Mouse (Mus musculus) midbrain, embryonic 11.5 days (tissue): ENCODE data around the gene Fcnb. TPM values are rescaled to one million over a fixed set of nuclear protein-coding genes. Genes with fewer than 3 reads are reported as not detected.

Experiments
- ATAC-seq: fragments of 200-750 bp; cut with Nextera tagmentation; 2 replicates; pipeline ENCODE4 v1.8.0; 2017; ENCODE audit warnings: moderate TSS enrichment, moderate library complexity; ENCODE audit not compliant: low FRiP score
- DNase-seq: peaks from one replicate; pipeline ENCODE4 v3.0.0; 2015; ENCODE audit warnings: low spot score; ENCODE audit errors: missing footprints
- H3K27ac ChIP-seq: fragments of 300-500 bp; sonication (generic); 2 replicates; pipeline ENCODE4 v1.5.1; 2014; ENCODE audit warnings: low read depth, low read length
- H3K27me3 ChIP-seq: fragments of 300-500 bp; sonication (generic); 2 replicates; pipeline ENCODE4 v1.6.1; 2014; ENCODE audit warnings: mild to moderate bottlenecking, low read length, moderate library complexity, mixed read lengths; ENCODE audit not compliant: control insufficient read depth, insufficient read depth
- H3K36me3 ChIP-seq: fragments of 300-500 bp; sonication (generic); 2 replicates; pipeline ENCODE4 v1.6.1; 2014; ENCODE audit warnings: mild to moderate bottlenecking, low read length, moderate library complexity, mixed read lengths; ENCODE audit not compliant: control insufficient read depth, insufficient read depth
- H3K4me1 ChIP-seq: fragments of 300-500 bp; sonication (generic); 2 replicates; pipeline ENCODE4 v1.6.1; 2014; ENCODE audit warnings: low read length; ENCODE audit not compliant: control insufficient read depth, insufficient read depth
- H3K4me2 ChIP-seq: fragments of 300-500 bp; sonication (generic); 2 replicates; pipeline ENCODE4 v1.6.1; 2014; ENCODE audit warnings: mild to moderate bottlenecking, moderate library complexity
- H3K4me3 ChIP-seq: fragments of 300-500 bp; sonication (generic); 2 replicates; pipeline ENCODE4 v1.5.1; 2014; ENCODE audit warnings: low read depth, low read length
- H3K9ac ChIP-seq: fragments of 300-500 bp; sonication (generic); 2 replicates; pipeline ENCODE4 v1.6.1; 2014; ENCODE audit warnings: low read length
- H3K9me3 ChIP-seq: fragments of 300-500 bp; sonication (generic); 2 replicates; pipeline ENCODE4 v1.6.1; 2016; ENCODE audit warnings: low read length; ENCODE audit not compliant: control insufficient read depth
- WGBS: fragments of 180-500 bp; shearing (Covaris S2); extraction: QIAGEN DNeasy Blood & Tissue Kit; methylation state at CpG from one replicate; pipeline ENCODE4 v1.1.7; 2014; 5-methylcytosine and 5-hydroxymethylcytosine counted together
- polyA plus RNA-seq: library from polyadenylated mRNA; unstranded; fragments of >200 nt; fragmentation: Nextera tagmentation; extraction: Ambion mirVana; gene quantifications from 2 replicates; pipeline ENCODE4 v1.2.1, GENCODE M21; 2014

Gene Fcnb
- polyA plus RNA-seq, 1 experiment from 2014 or later, result 0.15 TPM

DNA sequence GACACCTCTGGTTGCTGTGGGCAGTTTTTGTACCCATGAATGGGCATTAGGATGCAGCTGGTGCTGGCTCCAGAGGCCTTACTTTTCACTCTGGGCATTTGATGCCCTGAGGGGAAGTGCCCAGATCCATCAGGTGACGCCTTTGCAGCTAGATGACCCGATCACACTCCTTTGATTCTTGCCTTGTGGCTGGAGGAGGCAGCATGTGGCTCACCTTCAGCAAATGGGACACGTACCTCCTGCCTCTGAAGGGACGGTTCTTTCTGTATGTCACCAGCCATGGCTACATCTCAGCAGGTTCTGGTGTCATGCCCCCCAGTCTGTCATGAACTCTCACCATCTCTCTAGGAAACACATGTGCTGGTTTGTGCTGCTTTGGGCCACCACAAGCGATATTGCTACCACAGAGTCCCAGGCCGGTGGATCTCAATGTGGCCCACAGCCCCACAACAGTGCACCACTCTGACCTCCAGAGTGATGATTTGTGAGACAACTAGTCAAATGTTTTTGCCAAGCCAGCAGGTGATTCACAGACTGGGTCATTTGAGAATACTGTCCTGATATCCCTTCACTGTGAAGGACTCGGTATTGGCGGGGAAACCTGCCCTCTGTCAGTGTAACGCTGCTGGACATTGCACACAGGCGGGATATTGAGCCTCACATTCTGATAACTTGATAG, 44.9 kb downstream of the Fcnb start:
- no peaks in the 10 kb centered on the region for H3K4me1 ChIP-seq
- DNase-seq, result no peak
- ATAC-seq, result no peak
- H3K27ac ChIP-seq, result no peak overlapping the region
- H3K9ac ChIP-seq, result no peak overlapping the region
- WGBS, result 94% methylated on average over 10 of the region's 10 CpGs
- H3K36me3 ChIP-seq, result no peaks in the 10 kb centered on the region
- H3K9me3 ChIP-seq, result no peaks in the 10 kb centered on the region
- H3K4me3 ChIP-seq, result no peak overlapping the region
- no peaks in the 10 kb centered on the region for H3K27me3 ChIP-seq
- H3K4me2 ChIP-seq, result no peak overlapping the region

DNA sequence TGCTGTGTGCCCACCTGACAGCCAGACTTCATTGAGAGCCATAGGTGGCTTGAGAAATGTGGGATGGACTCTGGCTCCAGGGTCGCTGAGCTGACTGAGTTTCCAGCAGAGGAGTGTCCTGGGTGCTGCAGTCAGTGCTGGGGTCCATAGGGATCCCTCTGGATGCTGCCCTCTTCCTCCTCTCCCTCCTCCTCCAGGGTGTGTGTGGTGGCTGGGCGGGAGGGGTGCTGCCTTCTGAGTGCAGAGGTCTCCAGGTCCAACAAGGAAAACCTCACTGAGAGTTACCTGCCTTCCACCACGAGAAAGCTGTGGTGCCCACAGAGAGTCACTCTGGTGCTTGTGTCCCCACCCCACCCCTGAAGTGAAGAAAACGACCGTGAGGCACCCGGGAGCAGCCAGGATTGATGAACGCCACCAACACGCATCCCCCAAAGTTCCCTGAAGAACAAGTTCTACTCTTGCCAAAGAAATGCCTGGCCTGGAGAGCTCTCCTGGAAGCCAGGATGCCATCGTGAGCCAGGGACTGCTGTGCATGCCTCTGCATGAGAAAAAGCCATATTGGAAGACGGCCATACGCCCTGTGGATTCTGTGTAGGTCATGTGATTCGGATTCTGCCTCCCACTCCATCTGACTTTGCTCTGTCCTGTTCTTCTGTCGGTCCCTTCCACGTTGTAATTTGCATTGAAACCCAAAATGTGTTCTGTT, 46.1 kb downstream of the Fcnb start:
- WGBS, result 89% methylated on average over 14 of the region's 14 CpGs
- H3K4me1 ChIP-seq, result no peaks in the 10 kb centered on the region
- DNase-seq (no peak), ATAC-seq (no peak)
- H3K4me2 ChIP-seq, result no peak overlapping the region
- H3K9ac ChIP-seq, result no peak overlapping the region
- no peaks in the 10 kb centered on the region for H3K27me3 ChIP-seq
- H3K4me3 ChIP-seq, result no peak overlapping the region
- no peaks in the 10 kb centered on the region for H3K36me3 ChIP-seq
- H3K27ac ChIP-seq, result no peak overlapping the region
- no peaks in the 10 kb centered on the region for H3K9me3 ChIP-seq

DNA sequence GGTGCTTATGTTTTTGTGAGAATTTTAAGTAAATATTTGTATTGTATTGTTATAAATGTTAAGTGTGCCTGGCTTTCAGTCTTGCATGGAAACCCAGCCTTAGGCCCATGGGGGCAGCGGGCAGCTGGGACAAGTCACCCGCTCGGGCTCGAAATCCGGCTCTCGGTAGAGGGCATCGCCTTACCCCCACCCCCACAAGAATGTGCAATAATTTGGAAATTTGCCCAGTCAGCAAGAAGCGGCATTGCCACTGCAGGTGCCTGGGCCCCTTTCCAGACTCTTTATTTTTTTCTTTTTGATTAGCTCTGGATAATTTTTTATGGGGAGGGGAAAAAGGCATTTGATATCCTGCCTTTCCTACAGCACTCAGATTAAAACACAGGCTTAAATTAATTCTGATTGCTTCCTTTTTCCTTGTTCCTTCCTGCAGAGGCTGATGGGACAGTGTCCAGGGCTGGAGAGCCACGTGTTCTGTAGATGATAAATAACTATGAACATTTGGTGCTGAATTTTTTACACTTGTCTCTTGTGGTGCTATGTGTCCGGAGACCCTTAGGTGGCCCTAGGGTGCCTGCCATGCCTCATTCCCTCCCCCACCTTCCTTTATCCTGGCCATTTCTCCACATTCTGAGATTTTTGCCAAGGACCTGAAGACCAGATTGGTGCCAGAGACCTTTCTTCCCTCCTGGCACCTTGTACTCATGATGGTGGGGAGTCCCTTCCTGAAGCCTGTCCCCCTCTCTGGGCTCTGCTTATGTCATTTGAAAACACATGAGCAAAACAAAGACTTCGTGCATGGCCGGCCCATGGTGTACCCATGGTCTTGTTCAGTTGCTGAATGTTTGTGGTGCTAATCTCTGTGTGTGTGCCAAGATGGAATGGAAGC, 46.9 kb downstream of the Fcnb start:
- H3K27me3 ChIP-seq, result no peaks in the 10 kb centered on the region

DNA sequence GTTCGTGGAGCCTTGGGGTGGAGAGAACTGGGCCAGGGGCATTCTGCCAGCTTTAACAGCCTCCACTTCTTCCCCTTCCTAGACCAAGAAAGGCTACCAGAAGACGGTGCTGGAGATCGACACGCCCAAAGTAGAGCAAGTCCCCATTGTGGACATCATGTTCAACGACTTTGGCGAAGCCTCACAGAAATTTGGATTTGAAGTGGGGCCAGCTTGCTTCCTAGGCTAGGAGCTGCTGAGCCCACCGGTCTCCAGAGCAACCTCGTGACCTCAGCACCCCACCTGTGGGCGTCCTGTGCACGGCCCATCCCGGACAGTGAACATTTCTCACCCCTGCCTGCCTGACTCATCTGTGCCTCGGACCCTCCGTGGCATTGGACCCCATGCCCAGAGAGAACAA, 47.9 kb downstream of the Fcnb start:
- WGBS, result 91% methylated on average over 13 of the region's 13 CpGs
- ATAC-seq (no peak), DNase-seq (no peak)
- Histone ChIP-seq H3K27ac (no peak overlapping the region), H3K27me3 (no peaks in the 10 kb centered on the region), H3K36me3 (no peaks in the 10 kb centered on the region), H3K4me1 (no peaks in the 10 kb centered on the region), H3K9me3 (no peaks in the 10 kb centered on the region), H3K4me2 (no peak overlapping the region), H3K4me3 (no peak overlapping the region), H3K9ac (no peak overlapping the region)

More for the DNA sequence above, 46.9 kb downstream of the Fcnb start:
- Histone ChIP-seq H3K36me3 (no peaks in the 10 kb centered on the region), H3K4me2 (no peak overlapping the region), H3K4me1 (no peaks in the 10 kb centered on the region), H3K27ac (no peak overlapping the region), H3K9me3 (no peaks in the 10 kb centered on the region), H3K9ac (no peak overlapping the region), H3K4me3 (no peak overlapping the region)
- no peak for ATAC-seq
- no peak for DNase-seq
- WGBS, result 87% methylated on average over 12 of the region's 12 CpGs

DNA sequence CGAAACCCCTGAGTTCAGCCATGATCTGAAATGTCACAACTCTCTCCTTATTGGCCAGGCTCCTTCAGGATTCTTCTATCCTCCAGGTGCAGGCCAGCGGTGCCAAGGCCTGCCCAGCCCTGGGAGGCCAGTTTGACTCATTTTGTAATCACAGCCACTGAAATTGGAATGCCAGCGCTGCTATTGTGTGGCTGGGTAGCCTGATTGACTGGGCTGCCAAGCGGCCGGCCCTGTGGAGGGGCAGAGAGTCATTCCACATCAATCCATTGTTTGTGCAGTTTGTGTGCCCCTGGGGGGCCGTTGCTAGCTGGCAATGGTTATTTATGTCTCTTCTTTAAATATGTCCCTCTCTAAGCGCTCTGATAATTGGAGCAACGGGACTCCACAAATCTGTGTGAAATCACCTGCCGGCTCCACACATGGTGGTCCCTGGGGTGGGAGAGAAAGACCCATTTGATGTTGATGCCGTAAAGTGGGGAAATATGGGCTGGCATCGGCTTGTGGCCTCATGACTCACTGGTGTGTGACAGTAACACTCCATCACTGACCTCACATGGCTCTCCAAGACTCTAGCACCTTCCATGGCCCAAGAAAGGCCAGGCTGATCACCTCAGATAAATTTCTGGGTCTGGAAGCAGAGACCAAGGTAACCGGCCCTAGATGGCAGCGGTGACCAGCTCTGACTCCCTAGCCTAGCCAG, 50.5 kb downstream of the Fcnb start:
- no peak for ATAC-seq
- Histone ChIP-seq H3K27ac (no peak overlapping the region), H3K9ac (no peak overlapping the region), H3K36me3 (no peaks in the 10 kb centered on the region), H3K4me2 (no peak overlapping the region), H3K4me1 (no peaks in the 10 kb centered on the region), H3K27me3 (no peaks in the 10 kb centered on the region), H3K4me3 (no peak overlapping the region), H3K9me3 (no peaks in the 10 kb centered on the region)
- 86% methylated on average over 13 of the region's 13 CpGs for WGBS
- DNase-seq, result no peak

DNA sequence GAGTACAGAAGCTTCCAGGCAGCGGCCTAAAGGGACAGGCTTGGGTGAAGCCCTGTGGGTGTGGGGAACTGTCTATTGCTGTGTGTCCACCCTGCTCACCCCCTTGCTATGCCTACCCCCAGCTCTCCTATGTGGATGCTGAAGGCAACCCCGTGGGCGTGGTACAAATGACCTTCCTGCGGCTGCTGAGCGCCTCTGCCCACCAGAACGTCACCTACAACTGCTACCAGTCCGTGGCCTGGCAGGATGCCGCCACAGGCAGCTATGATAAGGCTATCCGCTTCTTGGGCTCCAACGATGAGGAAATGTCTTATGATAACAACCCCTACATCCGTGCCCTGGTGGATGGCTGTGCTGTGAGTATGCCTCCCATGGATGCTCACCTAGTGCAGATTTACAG, 52.2 kb downstream of the Fcnb start:
- no peak overlapping the region for H3K27ac ChIP-seq
- H3K9me3 ChIP-seq, result no peaks in the 10 kb centered on the region
- no peaks in the 10 kb centered on the region for H3K4me1 ChIP-seq
- H3K4me2 ChIP-seq, result no peak overlapping the region
- 95% methylated on average over 11 of the region's 11 CpGs for WGBS
- ATAC-seq (no peak), DNase-seq (no peak)
- no peak overlapping the region for H3K9ac ChIP-seq
- H3K27me3 ChIP-seq, result no peaks in the 10 kb centered on the region
- H3K36me3 ChIP-seq, result no peaks in the 10 kb centered on the region
- no peak overlapping the region for H3K4me3 ChIP-seq

DNA sequence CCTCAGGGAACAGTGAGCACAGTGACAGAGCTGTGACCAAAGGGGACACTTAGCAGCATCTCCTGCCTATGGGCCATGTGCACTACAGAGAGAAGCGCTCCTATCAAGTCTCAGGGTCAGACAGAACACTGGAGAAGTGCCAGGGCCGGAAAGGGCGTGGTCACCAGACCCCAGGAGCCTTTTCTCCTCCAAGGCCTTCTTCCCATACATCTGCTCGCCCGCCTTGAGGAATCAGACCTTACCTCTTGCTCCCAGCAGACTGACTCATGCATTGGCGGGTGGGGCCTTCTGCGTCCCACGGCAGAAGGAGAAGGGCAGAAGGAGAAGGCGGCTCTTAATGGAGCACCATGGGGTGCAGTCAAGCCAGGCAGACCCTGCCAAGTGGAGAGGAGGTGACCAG, 52.8 kb downstream of the Fcnb start:
- Histone ChIP-seq H3K27me3 (no peaks in the 10 kb centered on the region), H3K9ac (no peak overlapping the region), H3K4me2 (no peak overlapping the region), H3K27ac (no peak overlapping the region), H3K9me3 (no peaks in the 10 kb centered on the region), H3K4me3 (no peak overlapping the region), H3K36me3 (no peaks in the 10 kb centered on the region), H3K4me1 (no peaks in the 10 kb centered on the region)
- ATAC-seq, result no peak
- WGBS, result 88% methylated on average over 8 of the region's 9 CpGs
- DNase-seq, result no peak
